In genomic region chr7:141972831-141973619, GRCm38 (mm10) we compare ENCODE assay signal across 8 mouse cellular contexts. TPM values are rescaled to one million over a fixed set of nuclear protein-coding genes. Genes with fewer than 3 reads are reported as not detected.
DNase-seq lines count a peak whose midpoint lies in the region; ATAC-seq and TF ChIP-seq lines count a peak whose summit lies in the region.

No protein-coding gene starts in this region.

- no peaks in the 10 kb centered on the region for H3K9me3 ChIP-seq in hindbrain, embryonic 11.5 days (ENCODE audit: control insufficient read depth, low read length)
- H3K9me3 ChIP-seq in hindbrain, embryonic 16.5 days (ENCODE audit: control insufficient read depth, low read length), result no peaks in the 10 kb centered on the region
- no peaks in the 10 kb centered on the region for H3K9me3 ChIP-seq in G1E (replicated peaks)
- no peaks in the 10 kb centered on the region for H3K9me3 ChIP-seq in hindbrain, postnatal 0 days (ENCODE audit: low read length)
- no peaks in the 10 kb centered on the region for H3K9me3 ChIP-seq in midbrain, postnatal 0 days (ENCODE audit: low read length)

- H3K4me3 ChIP-seq in hindbrain, embryonic 11.5 days (ENCODE audit: low read depth, low read length), result no peak overlapping the region
- no peak overlapping the region for H3K4me3 ChIP-seq in hindbrain, embryonic 16.5 days (ENCODE audit: low read length)
- no peak overlapping the region for H3K4me3 ChIP-seq in G1E (ENCODE audit: low read depth, low read length)
- no peak overlapping the region for H3K4me3 ChIP-seq in hindbrain, postnatal 0 days (ENCODE audit: low read length)
- H3K4me3 ChIP-seq in midbrain, postnatal 0 days (ENCODE audit: low read depth, low read length), result no peak overlapping the region

- peak; percentile 49 for DNase-seq in hindbrain, embryonic 11.5 days (ENCODE audit: low spot score)
- DNase-seq in G1E (ENCODE audit: low spot score), result peak; percentile 40
- DNase-seq in cerebellum, adult 9-10 months, result peak; percentile 74
- DNase-seq in hindbrain, postnatal 0 days (ENCODE audit: low spot score), result peak; percentile 60
- DNase-seq in midbrain, postnatal 0 days (ENCODE audit: low spot score), result no peak
- DNase-seq in thymus, postnatal 4 days, result peak; percentile 81
- DNase-seq in heart, postnatal 36 days, result no peak

- H3K4me2 ChIP-seq in hindbrain, embryonic 11.5 days (replicated peaks; ENCODE audit: low read depth, low read length), result no peak overlapping the region
- H3K4me2 ChIP-seq in hindbrain, embryonic 16.5 days (ENCODE audit: low read length), result no peak overlapping the region
- no peak overlapping the region for H3K4me2 ChIP-seq in hindbrain, postnatal 0 days (ENCODE audit: low read depth, low read length)
- no peak overlapping the region for H3K4me2 ChIP-seq in midbrain, postnatal 0 days (ENCODE audit: low read depth, low read length, poor library complexity, severe bottlenecking)

- intact Hi-C loops in heart, postnatal 36 days (cut with DNase I), result no loop called here

- no peaks in the 10 kb centered on the region for H3K36me3 ChIP-seq in hindbrain, embryonic 11.5 days (ENCODE audit: control insufficient read depth, insufficient read depth, low read length)
- no peaks in the 10 kb centered on the region for H3K36me3 ChIP-seq in hindbrain, embryonic 16.5 days (ENCODE audit: control insufficient read depth, insufficient read depth, low read length)
- H3K36me3 ChIP-seq in G1E (replicated peaks), result no peaks in the 10 kb centered on the region
- H3K36me3 ChIP-seq in hindbrain, postnatal 0 days (ENCODE audit: insufficient read depth, low read length), result no peaks in the 10 kb centered on the region
- no peaks in the 10 kb centered on the region for H3K36me3 ChIP-seq in midbrain, postnatal 0 days (ENCODE audit: insufficient read depth, low read length)

- ATAC-seq in hindbrain, embryonic 11.5 days (ENCODE audit: low FRiP score), result peak; percentile 37; the same call in 1 of the 2 replicates
- no peak for ATAC-seq in hindbrain, embryonic 16.5 days
- ATAC-seq in G1E (ENCODE audit: extremely low read depth, insufficient number of reproducible peaks, low FRiP score, poor library complexity, severe bottlenecking), result no peak
- 0 out of 2 replicates have a peak, but pooled peaks have one; percentile 36 for ATAC-seq in hindbrain, postnatal 0 days
- peak; percentile 12; the same call in 1 of the 2 replicates for ATAC-seq in midbrain, postnatal 0 days (ENCODE audit: low FRiP score)

- WGBS in hindbrain, embryonic 11.5 days, result 40% methylated on average over 7 of the region's 7 CpGs
- 34% methylated on average over 7 of the region's 7 CpGs for WGBS in hindbrain, embryonic 16.5 days
- 50% methylated on average over 7 of the region's 7 CpGs for WGBS in hindbrain, postnatal 0 days
- 52% methylated on average over 7 of the region's 7 CpGs for WGBS in midbrain, postnatal 0 days

- no peak overlapping the region for H3K9ac ChIP-seq in hindbrain, embryonic 11.5 days (ENCODE audit: low read depth, low read length)
- no peak overlapping the region for H3K9ac ChIP-seq in hindbrain, embryonic 16.5 days (ENCODE audit: low read depth, low read length)
- no peak overlapping the region for H3K9ac ChIP-seq in hindbrain, postnatal 0 days (replicated peaks; ENCODE audit: low read length)
- no peak overlapping the region for H3K9ac ChIP-seq in midbrain, postnatal 0 days (replicated peaks; ENCODE audit: low read length, poor library complexity, severe bottlenecking)

- H3K4me1 ChIP-seq in hindbrain, embryonic 11.5 days (replicated peaks; ENCODE audit: control insufficient read depth, insufficient read depth, low read length), result peaks cover 8% of the 10 kb centered on the region
- peaks cover 27% of the 10 kb centered on the region for H3K4me1 ChIP-seq in hindbrain, embryonic 16.5 days (ENCODE audit: control insufficient read depth, insufficient read depth, low read depth, low read length)
- H3K4me1 ChIP-seq in G1E (ENCODE audit: insufficient read depth, low read depth, low read length), result no peaks in the 10 kb centered on the region
- peaks cover 9% of the 10 kb centered on the region for H3K4me1 ChIP-seq in hindbrain, postnatal 0 days (ENCODE audit: insufficient read depth, low read length)
- H3K4me1 ChIP-seq in midbrain, postnatal 0 days (ENCODE audit: insufficient read depth, low read length), result peaks cover 12% of the 10 kb centered on the region; the same call in 1 of the 2 replicates

- TF ChIP-seq CTCF in G1E (IDR thresholded peaks at IDR 0.05; ENCODE audit: low read depth, low read length), result 0 out of 2 replicates have a peak, but pooled peaks have one; percentile 10
- peak; percentile 52 for TF ChIP-seq CTCF in hindbrain, postnatal 0 days (IDR thresholded peaks at IDR 0.05; ENCODE audit: low read depth)
- peak; percentile 61 for TF ChIP-seq CTCF in midbrain, postnatal 0 days (IDR thresholded peaks at IDR 0.05)

- no peaks in the 10 kb centered on the region for H3K27me3 ChIP-seq in hindbrain, embryonic 11.5 days (ENCODE audit: control insufficient read depth, insufficient read depth, low read length)
- H3K27me3 ChIP-seq in hindbrain, embryonic 16.5 days (replicated peaks; ENCODE audit: control insufficient read depth, insufficient read depth, low read length), result no peaks in the 10 kb centered on the region
- no peaks in the 10 kb centered on the region for H3K27me3 ChIP-seq in G1E (ENCODE audit: insufficient read depth, low read length)
- no peaks in the 10 kb centered on the region for H3K27me3 ChIP-seq in hindbrain, postnatal 0 days (ENCODE audit: insufficient read depth, low read length)
- no peaks in the 10 kb centered on the region for H3K27me3 ChIP-seq in midbrain, postnatal 0 days (ENCODE audit: insufficient read depth, low read length)

- H3K27ac ChIP-seq in hindbrain, embryonic 11.5 days (ENCODE audit: low read depth, low read length), result no peak overlapping the region
- H3K27ac ChIP-seq in hindbrain, embryonic 16.5 days (ENCODE audit: low read depth, low read length), result no peak overlapping the region
- no peak overlapping the region for H3K27ac ChIP-seq in hindbrain, postnatal 0 days
- no peak overlapping the region for H3K27ac ChIP-seq in midbrain, postnatal 0 days (ENCODE audit: low read depth, low read length)

RNA-seq across cellular contexts. Expression of gene Brsk2, which starts 23.5 kb away (rescaled TPM):
- 13.7 and 15.6 TPM in 2 replicates for polyA plus RNA-seq in hindbrain, embryonic 11.5 days (2014; fragmentation: Nextera tagmentation; extraction: Ambion mirVana)
- polyA plus RNA-seq in hindbrain, embryonic 16.5 days (2015; fragmentation: Nextera tagmentation; extraction: Ambion mirVana), result 19.6 and 20.7 TPM in 2 replicates
- total RNA-seq in G1E (2014; fragmentation: Nextera tagmentation) (not detected in 2 replicates), G1E (2017) (0.05 TPM in 1 of 2 replicates, not detected in the other)
- not detected in 2 replicates for polyA plus RNA-seq in G1E (2012)
- 136 and 143 TPM in 2 replicates for total RNA-seq in hindbrain, postnatal 0 days (2014; rRNA removed)
- polyA plus RNA-seq in hindbrain, postnatal 0 days (2015; fragmentation: Nextera tagmentation; extraction: Ambion mirVana), result 17.9 and 18.0 TPM in 2 replicates
- 137 and 159 TPM in 2 replicates for total RNA-seq in midbrain, postnatal 0 days (2014; rRNA removed)
- 18.9 and 20.1 TPM in 2 replicates for polyA plus RNA-seq in midbrain, postnatal 0 days (2015; fragmentation: Nextera tagmentation; extraction: Ambion mirVana)
- under 1 TPM; 0.19 to 0.25 TPM for total RNA-seq in heart, postnatal 36 days (2021)

RNA-seq across cellular contexts. Expression of gene Tollip, which starts 54.7 kb away (rescaled TPM):
- 53.5 and 65.8 TPM in 2 replicates for polyA plus RNA-seq in hindbrain, embryonic 11.5 days (2014; fragmentation: Nextera tagmentation; extraction: Ambion mirVana)
- 77.3 and 84.7 TPM in 2 replicates for polyA plus RNA-seq in hindbrain, embryonic 16.5 days (2015; fragmentation: Nextera tagmentation; extraction: Ambion mirVana)
- 49.4 and 55.5 TPM in 2 replicates for total RNA-seq in G1E (2014; fragmentation: Nextera tagmentation)
- 51.9 and 52.6 TPM in 2 replicates for total RNA-seq in G1E (2017)
- 53.6 and 62.7 TPM in 2 replicates for polyA plus RNA-seq in G1E (2012)
- 120 and 121 TPM in 2 replicates for total RNA-seq in hindbrain, postnatal 0 days (2014; rRNA removed)
- 68.5 and 72.6 TPM in 2 replicates for polyA plus RNA-seq in hindbrain, postnatal 0 days (2015; fragmentation: Nextera tagmentation; extraction: Ambion mirVana)
- 99.4 and 110 TPM in 2 replicates for total RNA-seq in midbrain, postnatal 0 days (2014; rRNA removed)
- polyA plus RNA-seq in midbrain, postnatal 0 days (2015; fragmentation: Nextera tagmentation; extraction: Ambion mirVana), result 78.0 and 81.3 TPM in 2 replicates
- total RNA-seq in heart, postnatal 36 days (2021), result 10 to 100 TPM; 54.6 to 58.0 TPM

Comparison
In these comparisons a context has a peak if more than half of its experiments do, and no peak if none do; other contexts are left out.
1. ATAC-seq: peak in hindbrain, embryonic 11.5 days (single experiment), hindbrain, postnatal 0 days (single experiment) and midbrain, postnatal 0 days (single experiment); none in hindbrain, embryonic 16.5 days (single experiment) and G1E (single experiment).
2. DNase-seq: peak in hindbrain, embryonic 11.5 days (single experiment), G1E (single experiment), cerebellum, adult 9-10 months (single experiment), hindbrain, postnatal 0 days (single experiment) and thymus, postnatal 4 days (single experiment); none in midbrain, postnatal 0 days (single experiment) and heart, postnatal 36 days (0 of 2).
3. CTCF ChIP-seq: peak in every context shown above with its lines; median percentile 61 in midbrain, postnatal 0 days; 52 in hindbrain, postnatal 0 days; 10 in G1E.
4. RNA of gene Brsk2, which starts 23.5 kb away (polyA plus RNA-seq): 18.9 to 20.1 TPM in midbrain, postnatal 0 days, 19.6 to 20.7 TPM in hindbrain, embryonic 16.5 days, 17.9 to 18.0 TPM in hindbrain, postnatal 0 days and 13.7 to 15.6 TPM in hindbrain, embryonic 11.5 days; not detected in G1E; every median in the first group is over 10 times any median in the second.